Mouse (Mus musculus) yolk sac, embryonic 10.5 days (tissue): ENCODE results near the gene Tmprss4.

ENCODE experiments used
- DNase-seq: peaks from one replicate; pipeline ENCODE4 v3.0.0-alpha.2; 2017; ENCODE audit warnings: low spot score

The Tmprss4 gene

DNA sequence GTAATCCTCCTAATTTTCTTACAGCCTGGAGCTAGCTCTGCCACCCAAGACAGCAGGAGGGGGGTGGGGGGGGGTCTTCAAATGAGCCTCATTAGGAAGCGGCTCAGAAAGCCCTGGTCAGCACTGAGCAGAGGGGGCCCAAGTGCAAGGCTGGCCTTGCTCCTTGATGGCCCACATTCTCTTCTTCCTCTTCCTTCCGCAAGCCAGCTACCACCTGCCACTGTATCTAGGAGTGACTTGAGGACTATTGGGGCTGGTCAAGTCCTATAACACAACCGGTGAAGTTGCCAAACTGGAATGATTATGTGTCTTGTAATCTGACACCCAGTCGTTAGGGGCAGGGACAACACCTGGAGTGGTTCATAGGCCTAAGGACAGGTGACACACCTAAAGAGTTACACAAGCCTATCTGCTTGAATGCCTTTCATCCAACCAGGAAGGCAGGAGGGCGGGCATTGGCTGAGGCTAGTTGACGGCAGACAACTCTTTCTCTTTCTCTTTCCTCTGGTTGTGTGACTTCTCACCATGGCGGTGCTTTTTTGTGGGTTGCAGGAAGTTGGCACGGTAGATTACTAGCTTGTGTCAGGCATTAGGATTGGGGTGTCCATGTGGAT is at the start of gene Tmprss4:
TSS of gene Tmprss4 (minus strand) at position 296 of the 614 bp plus-strand sequence.
- DNase-seq, result no peak

DNA sequence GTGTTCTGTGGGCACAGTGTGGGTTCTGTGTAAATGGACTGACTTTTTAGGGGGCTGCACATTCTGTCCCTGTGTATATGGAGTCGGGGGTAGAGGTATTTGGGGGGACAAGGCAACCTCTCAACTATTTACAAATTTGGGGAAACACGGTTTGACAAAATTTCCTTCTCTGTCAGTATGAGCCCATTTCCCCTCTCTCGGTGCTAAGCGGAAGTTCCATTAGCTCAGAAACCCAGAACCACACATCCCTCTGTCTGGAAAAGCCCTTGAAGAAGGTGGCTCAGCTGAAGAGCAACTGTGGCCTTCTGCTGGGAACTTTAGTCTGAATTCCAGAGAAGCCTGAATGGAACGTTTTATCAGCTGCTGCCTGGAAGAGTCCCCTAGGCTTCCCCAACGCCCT is 48.5 kb upstream of the Tmprss4 start:
- DNase-seq, result no peak

DNA sequence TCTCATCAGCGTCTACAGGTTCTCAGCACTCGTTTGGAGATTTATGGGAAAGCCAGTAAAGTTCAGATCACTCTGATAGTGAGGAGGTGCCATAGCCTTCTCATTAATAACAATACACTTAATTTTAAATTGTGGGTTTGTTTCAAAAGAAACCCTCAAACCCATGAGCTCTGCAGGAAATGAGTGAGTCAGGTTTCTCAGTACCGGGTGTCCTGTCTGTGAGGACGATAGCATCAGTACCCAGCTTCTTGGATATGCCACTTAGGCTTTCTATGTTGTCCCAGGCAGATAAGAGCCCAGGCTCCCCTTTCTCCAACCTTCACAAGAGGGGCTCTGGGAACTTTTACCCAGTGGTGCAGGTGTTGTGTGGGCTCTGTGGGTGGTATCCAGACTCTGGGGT is 48.1 kb upstream of the Tmprss4 start:
- DNase-seq, result no peak

DNA sequence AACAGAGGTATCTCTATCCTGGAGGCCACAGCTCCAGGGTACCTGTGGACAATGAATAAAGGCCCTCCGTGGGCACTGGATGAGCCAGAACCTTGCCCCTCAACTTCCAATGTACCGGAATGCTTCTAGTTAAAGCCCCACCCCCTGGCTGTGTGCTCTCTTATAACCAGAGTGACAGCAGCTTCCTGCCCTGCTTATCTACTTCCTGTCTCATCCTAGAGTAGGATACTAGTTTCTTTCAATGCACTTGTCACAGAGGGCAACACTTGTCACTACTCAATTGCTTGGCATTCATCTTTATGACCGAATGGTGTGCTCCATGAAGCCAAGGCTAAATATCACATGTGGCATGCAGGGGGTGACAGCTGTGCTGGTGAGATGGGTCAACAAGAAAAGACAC is 47.4 kb upstream of the Tmprss4 start:
- no peak for DNase-seq

DNA sequence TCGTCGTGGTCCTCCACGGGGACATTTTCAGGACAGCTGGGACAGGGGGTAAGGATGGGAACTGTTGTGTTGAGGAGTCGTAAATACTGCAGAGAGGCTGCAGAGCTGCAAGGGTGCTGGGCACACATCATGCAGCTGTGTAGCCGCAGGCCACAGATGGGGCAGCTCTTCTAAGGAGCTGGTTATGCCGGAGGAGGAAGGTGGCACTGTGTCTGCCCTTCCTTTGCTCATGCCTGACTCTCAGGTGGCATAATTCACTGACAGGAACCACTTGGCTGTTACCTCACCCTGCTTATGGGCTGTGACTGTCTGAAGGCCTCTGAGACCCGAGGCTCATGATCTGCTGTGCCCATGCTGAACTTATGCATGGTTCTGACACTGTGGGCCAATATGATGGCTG is 46.4 kb upstream of the Tmprss4 start:
- DNase-seq, result no peak

DNA sequence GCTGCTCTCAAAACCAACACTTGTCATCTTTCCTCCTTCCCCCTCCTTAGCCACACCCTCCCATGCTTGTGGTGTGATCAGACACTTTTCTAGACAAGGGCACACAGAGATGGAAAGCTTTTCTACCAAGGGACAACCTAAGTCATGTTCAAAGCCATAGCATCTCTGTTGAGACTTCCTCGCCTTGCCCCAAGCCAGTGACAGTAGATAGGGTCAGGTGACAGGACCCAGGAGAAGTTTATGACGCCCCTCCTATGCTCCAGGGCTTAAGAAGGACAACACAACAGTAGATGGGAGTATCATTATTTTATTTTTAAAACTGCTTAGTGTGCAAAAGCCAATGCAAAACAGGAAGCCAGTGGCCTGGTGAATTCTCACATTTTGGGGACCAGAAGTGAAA is 43.6 kb upstream of the Tmprss4 start:
- no peak for DNase-seq

DNA sequence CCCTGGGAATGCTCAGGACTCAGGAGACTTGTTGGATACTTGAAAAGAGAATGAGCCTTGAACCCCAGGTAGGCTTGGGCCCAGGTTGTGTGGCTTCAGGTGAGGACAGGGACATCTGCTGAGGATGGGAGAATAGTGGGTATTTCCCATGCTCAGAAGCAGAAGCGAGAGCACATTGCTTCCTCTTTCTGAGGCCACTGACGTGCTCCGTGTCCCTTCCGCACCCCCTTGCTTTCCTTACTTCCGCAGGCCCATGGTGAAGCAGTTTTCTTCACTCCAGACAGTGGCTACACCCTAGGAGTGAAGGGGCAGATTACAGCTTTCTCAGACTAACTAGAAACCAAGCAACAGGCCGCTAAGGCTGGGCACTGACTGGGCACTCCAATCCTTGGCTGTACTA is 42.2 kb upstream of the Tmprss4 start:
- no peak for DNase-seq

DNA sequence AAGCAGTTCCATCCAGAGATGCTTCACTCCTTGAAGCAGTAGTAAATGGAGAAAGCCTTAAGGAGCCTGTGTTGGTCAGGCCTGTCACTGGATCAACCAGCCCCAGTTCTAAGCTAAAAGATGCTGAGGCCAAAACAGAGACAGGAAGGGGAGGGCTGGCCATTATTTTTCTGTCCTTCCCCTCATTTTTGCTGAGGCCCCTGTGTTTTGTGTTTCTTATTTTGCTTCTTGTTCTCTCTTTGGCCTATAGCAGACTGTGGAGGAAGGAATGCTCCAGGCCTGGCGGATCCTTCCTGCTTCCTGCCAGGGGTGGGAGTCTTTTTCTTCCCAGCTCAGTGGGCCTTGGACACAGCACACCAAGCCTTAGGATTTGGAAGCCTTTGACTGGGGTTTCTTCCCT is 41.5 kb upstream of the Tmprss4 start:
- DNase-seq, result no peak

DNA sequence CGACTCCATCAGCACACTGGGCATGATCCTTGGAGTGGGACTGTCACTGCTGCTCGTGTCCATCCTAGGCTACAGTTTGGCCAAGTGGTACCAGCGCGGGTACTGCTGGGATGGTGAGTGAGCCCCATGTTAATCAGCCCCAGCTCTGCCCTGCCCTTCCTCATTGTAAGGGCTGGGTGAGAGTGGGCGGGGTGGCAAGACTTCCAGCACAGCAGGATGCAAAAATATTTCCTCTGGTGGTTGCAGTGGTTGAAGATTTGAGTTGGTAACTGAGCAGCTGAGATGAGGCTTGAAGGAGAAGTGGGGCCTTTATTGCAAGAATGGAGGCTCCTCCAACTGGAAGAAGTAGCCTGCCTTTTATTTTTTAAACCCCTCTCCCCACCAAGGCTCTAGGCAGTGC is 37.5 kb upstream of the Tmprss4 start:
- no peak for DNase-seq

DNA sequence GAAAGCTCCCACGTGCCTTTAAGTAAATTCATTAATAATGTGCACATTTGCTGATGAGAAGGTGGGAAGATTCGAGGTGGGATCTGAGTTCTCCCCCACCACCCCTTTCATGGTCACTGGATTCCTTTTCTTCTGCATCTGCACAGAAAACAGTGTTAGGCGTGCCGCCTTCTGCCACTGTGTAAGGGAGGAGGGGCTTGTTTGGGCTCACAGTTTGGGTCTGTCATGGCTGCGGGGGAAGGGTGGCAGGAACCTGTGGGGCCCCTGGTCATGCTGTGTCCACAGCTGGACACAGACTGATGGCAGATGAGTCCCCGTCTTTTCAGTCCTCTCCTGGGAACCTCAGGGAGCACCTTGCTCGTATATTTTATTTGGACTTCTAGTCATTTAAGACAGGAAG is 32.9 kb upstream of the Tmprss4 start:
- no peak for DNase-seq

DNA sequence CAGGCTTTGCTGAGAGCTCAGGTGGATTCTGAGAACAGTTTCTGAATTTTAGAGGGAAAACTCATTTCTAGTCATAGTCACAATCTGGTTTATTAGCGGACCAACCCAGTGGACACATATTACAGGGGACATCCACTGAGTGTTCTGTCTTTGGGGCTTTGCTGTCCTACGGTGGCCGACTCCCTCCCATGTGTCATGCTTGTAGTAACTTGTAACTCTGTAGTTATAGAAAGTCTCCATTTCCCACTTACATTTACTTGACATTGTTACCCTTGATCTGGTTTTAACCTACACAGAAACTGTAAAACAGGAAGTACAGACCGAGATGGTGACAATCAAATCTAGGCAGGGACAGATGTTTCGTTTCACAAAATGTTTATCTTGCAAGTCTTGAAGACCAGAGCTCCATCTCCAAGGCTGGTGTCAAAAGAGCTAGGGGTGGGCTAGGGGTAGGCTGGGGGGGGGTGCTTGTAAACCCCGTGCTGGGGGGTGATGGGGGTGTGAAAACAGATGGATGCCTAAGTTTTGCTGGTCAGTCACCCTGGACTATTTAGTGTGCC is 31.9 kb upstream of the Tmprss4 start:
- no peak for DNase-seq

DNA sequence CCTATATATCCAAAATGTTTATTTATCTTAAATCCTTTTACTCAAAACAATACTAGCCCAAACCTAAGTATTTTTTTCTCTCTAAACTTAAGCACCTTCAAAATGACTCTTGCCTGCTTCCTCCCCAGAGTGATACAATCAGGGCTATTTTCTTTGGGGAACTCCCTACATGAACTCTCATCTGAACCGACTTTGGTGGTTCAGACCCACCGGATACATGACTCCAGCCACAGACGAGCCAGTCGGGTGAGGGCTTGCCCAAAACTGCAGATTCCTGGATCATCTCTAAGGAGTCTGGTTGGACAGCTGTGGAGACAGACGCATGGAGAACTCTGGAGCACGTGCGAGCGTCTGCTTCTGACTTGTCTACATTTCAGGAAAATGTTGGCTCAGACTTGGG is 25.5 kb upstream of the Tmprss4 start:
- no peak for DNase-seq

DNA sequence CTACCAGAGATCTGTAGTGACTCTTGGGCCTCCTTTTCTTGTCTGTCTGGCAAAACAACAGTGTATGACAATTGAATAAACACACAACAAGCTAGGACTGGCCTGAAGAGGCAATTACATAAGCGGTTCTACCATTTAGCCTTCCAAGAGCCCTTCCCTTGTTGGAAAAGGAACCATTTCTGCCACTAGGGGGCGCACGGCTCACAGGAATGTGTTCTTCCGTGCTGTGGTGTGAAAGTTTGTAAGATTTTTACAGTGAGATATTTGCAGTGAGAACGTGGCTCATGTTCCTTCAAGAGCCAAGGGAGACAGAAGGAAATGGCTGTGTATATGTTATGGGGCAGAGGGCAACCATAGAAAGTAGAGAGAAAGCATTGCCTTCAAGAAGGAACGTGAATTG is 17.7 kb upstream of the Tmprss4 start:
- DNase-seq, result peak; percentile 70

DNA sequence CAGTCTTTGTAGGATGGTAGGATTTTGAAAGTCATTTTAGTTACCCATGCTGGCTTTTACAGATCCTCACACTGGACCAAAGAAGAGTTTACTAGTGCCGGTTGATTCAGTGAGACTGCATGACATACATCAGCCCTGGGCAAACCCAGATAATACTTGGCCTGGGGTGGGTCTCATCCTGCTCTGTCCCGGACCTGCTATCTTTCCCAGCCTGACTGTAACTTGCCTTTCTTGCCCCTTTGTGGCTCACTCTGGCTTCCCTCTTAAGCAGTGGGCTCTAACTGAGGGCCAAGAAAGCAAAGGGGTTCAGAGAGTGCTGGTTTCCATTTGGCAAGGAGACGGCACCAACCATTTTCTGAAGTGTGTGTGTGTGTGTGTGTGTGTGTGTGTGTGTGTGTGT is 15.8 kb upstream of the Tmprss4 start:
- DNase-seq, result no peak

DNA sequence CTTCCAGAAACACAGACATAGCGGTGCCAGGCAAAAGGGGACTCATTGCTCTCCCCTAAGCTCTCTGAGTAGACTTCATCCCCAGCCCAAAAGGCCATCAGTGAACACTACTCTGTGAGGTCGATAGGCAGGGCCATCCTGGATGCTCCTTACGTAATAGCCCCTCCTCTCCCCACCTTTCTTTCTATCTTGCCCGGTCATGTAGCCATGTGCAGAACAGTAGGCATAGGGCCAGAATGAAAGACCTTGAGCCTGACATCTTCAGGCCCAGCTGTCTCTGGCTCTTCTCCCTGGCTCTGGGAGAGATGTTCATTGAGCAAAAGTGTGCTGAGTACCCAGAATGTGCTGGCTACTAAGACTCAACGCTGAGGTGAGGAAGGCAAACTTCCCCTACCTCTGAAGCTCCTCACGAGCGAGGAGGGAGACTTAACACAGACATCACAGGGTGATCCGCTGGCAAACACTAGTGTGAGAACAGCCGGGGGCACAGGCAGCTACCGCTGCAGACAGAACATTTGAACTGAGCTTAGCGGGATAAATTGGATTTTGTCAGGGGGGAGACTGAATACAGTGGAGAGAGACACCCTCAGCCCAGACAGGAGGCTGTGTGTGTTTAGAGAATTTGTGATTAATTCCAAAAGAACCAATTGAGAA is 11.8 kb upstream of the Tmprss4 start:
- no peak for DNase-seq

DNA sequence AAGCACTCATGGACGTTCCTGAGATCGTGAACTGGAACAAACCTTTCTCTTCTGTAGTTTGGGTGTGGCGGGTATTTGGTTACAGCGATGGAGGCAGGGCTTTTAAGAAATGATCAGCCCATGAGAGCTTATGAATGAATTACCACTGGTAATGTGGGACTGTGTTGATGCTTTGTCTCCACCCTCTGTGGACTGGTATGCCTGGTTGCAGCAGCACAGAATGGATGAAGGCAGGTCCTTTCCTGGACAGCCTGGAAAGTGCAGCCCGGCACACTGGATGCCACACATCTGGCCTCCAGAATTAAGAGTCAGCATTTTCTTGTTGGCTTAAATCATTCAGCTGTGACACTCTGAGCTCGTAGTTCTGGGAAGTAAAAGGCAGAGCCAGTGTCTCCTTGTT is 8.1 kb upstream of the Tmprss4 start:
- DNase-seq, result no peak

DNA sequence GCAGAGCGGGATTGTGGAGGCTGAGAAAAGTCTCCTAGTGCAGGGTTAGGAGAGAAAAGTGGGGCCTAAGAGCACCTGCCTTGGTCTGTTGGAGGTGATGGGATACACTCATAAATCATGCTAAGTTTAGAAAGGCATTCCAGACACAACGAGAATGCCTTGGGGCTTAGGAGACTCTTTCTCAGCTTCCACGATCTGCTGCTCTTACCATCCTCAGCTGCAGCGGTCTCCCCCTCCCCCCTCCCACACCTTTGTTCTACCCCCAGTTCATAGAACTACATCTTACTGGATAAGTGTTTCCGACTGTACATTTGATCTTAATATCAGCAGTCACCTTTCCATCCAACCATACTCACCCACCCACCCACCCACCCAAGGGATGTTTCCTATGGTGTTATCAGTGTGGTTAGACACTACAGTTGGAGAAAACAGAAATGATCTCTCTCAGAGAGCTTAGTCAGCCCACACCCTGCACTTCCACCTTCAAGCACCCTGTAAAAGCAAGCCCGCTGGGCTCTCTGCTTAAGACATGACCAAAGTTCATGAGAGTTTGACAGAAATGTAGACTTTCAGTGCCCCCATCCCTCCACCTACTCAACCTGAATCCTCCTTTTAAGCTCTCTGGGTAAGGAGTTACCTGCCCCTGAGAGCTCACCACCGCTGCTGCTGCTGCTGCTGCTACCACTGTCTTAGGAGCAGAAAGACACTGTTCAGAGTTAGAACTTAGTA is 3.3 kb upstream of the Tmprss4 start:
- no peak for DNase-seq

DNA sequence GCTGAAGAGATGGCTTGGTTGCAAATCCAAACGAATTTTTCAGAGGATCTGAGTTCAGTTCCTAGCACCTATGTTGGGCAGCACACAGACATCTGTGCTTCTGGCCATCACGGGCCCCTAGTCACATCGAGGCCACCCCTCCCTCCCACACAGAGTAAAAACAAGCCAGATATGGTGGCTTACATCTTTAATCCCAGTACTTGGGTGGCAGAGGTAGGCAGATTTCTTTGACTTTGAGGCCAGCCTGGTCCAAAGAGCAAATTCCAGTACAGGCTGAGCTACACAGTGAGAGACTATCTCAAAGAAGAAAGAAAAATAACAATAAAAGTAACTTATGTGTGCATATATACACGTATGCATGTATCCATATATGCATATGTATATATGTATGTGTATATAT is 2.2 kb upstream of the Tmprss4 start:
- DNase-seq, result no peak

DNA sequence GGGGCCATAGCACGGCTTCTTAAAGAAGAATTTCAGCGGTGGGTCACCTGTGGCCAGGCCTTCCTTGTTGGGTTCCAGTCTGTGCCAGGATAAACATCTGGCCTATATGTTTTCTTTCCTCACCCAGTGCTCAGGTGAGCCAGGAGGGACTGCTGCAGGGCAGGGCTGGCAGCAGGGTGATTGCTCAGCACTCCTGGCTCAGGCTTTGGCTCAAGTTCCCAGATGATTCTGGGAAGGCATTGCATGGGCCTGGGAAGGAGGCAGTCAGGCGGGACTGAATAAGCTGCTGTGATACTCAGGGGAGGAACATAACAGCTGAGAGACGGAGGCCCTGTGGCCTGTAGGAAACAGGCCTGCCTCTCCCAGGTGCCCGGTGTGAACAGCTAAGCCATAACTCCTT is 1.3 kb upstream of the Tmprss4 start:
- no peak for DNase-seq

DNA sequence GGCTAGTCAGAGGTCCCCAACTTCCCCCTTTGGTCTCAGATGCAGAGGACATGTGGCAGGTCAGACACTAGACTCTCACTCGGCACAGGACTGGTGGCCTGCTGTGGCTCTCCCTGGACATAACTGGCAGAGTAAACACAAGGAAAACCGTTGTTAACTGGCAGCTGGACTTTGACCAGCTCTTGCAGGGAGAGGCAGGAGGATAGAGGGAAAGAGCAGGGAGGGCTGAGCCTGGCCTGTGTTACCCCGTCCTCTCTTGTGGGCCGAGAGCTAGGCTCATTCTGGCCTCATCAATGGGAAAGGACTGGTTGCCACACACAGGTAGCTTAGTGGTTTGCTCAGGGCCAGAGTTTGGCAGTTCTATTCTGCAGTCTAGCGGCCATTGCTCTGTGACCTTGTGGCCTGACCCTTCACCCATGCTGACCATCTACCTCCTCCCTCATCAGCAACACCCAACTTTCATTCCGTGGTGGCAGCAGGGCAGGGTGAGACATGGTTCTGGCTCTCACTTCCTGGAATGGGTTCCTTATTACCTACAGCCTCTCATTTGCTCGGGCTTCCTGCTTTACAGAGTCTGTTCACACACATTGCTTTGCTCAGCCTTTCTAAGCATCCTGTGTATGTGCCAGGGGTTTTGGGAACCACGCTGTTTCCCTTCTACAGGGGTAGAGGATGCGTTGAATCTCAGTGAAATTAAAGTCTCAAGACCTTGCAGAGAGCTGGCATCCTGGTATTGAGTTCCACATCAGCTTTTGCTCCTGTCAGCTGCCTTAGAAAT is 1.7 kb downstream of the Tmprss4 start:
- peak; percentile 9 for DNase-seq

DNA sequence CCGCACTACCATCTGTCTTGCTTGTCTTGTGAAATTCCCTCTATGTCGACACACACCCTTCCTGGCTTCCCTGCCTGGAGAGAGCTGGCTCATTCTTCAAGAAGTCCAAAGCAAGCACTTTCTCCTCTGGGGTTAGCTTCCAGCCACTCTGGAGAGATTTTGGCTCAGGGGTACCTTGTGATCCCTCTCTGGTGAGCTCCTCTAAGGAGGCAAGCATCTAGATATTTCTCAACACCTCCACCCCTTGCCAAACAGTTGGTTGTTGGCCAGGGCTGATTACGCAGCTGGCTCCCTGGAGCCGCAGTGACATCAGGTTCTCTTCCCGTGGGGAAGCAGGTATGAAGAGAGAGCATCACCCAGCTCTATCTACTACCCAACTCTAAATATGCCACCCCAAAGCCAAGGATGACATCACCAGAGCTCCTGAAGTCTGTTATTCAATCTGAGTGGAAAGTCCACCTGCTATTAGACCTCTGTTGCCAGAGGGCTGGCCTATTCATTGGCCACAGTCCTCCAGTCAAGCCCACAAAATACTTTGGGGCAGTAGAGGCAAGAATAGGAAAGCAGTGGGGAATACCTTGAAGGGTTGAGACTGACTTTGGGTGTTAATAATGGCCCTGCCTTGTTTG is 2.5 kb downstream of the Tmprss4 start:
- peak; percentile 9 for DNase-seq

DNA sequence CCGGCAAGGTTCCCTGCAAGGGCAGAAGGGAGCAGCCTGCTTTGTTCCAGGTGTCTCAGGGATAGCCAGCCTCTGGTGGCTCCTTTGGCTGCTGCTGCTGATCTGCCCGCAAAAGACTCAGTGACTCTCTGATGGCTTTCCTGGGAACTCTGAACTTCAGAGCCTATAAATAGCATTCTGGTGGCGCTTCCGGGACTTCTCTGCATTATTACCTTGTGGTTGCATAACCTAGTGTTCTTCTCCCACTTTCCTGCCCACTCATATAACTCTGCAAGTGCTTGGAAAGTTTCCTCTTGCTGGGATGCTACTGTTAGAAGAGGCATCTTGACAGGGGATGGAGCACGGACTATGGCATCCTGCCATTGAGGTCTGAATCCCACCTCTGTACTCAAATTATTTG is 6.3 kb downstream of the Tmprss4 start:
- no peak for DNase-seq
